Mouse (Mus musculus): ENCODE measurements around the gene Cd28. TPM values are rescaled to one million over a fixed set of nuclear protein-coding genes. Genes with fewer than 3 reads are reported as not detected.
A peak's percentile ranks its signal among the peaks of the same experiment; 100 is the strongest.

The Cd28 gene
- total and polyA plus RNA-seq, 3 experiments, result 1.0 to 4.4 (median 1.8) TPM

- TF ChIP-seq USF1 (IDR thresholded peaks at IDR 0.05; ENCODE audit: low read depth, low read length) (no peak), TCF12 (IDR thresholded peaks at IDR 0.05; ENCODE audit: low read depth, low read length) (peak; percentile 96), MYC (IDR thresholded peaks at IDR 0.05; ENCODE audit: low read depth, low read length) (peak; percentile 96), JUN (IDR thresholded peaks at IDR 0.05; ENCODE audit: insufficient read depth, low read depth, low read length) (peak; percentile 17; the same call in 1 of the 2 replicates), NRF1 (IDR thresholded peaks at IDR 0.05; ENCODE audit: low read depth, low read length) (0 out of 2 replicates have a peak, but pooled peaks have one; percentile 35), EP300 (IDR thresholded peaks at IDR 0.05; ENCODE audit: low read length) (peak; percentile 94), SMC3 (IDR thresholded peaks at IDR 0.05; ENCODE audit: low read depth, low read length) (peak; percentile 36), MAX (IDR thresholded peaks at IDR 0.05; ENCODE audit: low read length) (peak; percentile 77), MAFK (IDR thresholded peaks at IDR 0.05; ENCODE audit: insufficient replicate concordance, low read length) (peak; percentile 88), ETS1 (conservative IDR thresholded peaks at IDR 0.05; ENCODE audit: low read depth, low read length) (peak; percentile 80), MXI1 (IDR thresholded peaks at IDR 0.05; ENCODE audit: low read depth, low read length) (peak; percentile 56; the same call in 1 of the 2 replicates), ZKSCAN1 (IDR thresholded peaks at IDR 0.05; ENCODE audit: borderline replicate concordance, low read depth, low read length) (no peak), ELF1 (IDR thresholded peaks at IDR 0.05; ENCODE audit: low read depth, low read length) (peak; percentile 36; the same call in 1 of the 2 replicates), USF2 (conservative IDR thresholded peaks at IDR 0.05; ENCODE audit: low read depth, low read length) (no peak)
Observed at GRCm38 (mm10) chr1:60702641-60703040, 14.0 kb upstream of the Cd28 start (continued).

GRCm38 (mm10) chr1:60713238-60713637 is 3.4 kb upstream of the Cd28 start:
- in situ Hi-C loops (cut with MboI; ENCODE audit: low pct_ligation_motif_present, low pct_unique_long_range_greater_than_20kb, low sequenced_read_pairs) (loop anchor here (10.0 kb wide), 1 partner anchor 142 kb away; no protein-coding TSS in a partner anchor), dilution Hi-C loops (cut with MboI; ENCODE audit: extremely low pct_ligation_motif_present, extremely low pct_unique_long_range_greater_than_20kb, low sequenced_read_pairs) (no loop called here)
- H3K9me3 ChIP-seq (replicated peaks; ENCODE audit: low read length), result no peaks in the 10 kb centered on the region
- peaks cover 2 to 3% of the 10 kb centered on the region in 2 experiments; a peak in 2 of 4 replicates for H3K4me1 ChIP-seq (ENCODE audit: control insufficient read depth in 1 of 2, insufficient read depth in 2 of 2)
- H3K79me2 ChIP-seq (replicated peaks; ENCODE audit: control insufficient read depth, extremely low read depth, insufficient read depth, poor library complexity, severe bottlenecking), result no peaks in the 10 kb centered on the region
- no peaks in the 10 kb centered on the region for H3K27me3 ChIP-seq (replicated peaks)
- no peak overlapping the region for H3K27ac ChIP-seq (ENCODE audit: insufficient read depth, low read depth)
- no peak overlapping the region for H3K9ac ChIP-seq (ENCODE audit: insufficient read depth, low read depth)
- H3K36me3 ChIP-seq (replicated peaks in 1 of 2; ENCODE audit: control insufficient read depth in 1 of 2, insufficient read depth in 1 of 2, low read length in 1 of 2), result no peaks in the 10 kb centered on the region
- H3K4me2 ChIP-seq (ENCODE audit: insufficient read depth, low read depth, poor library complexity, severe bottlenecking), result no peak overlapping the region
- no peak for DNase-seq (ENCODE audit: extremely low read depth)
- TF ChIP-seq SIN3A (IDR thresholded peaks at IDR 0.05; ENCODE audit: low read length) (no peak), ZKSCAN1 (IDR thresholded peaks at IDR 0.05; ENCODE audit: borderline replicate concordance, low read depth, low read length) (no peak), ELF1 (IDR thresholded peaks at IDR 0.05; ENCODE audit: low read depth, low read length) (no peak), USF2 (conservative IDR thresholded peaks at IDR 0.05; ENCODE audit: low read depth, low read length) (no peak), MXI1 (IDR thresholded peaks at IDR 0.05; ENCODE audit: low read depth, low read length) (no peak), CHD1 (IDR thresholded peaks at IDR 0.05; ENCODE audit: low read depth, low read length) (no peak), USF1 (IDR thresholded peaks at IDR 0.05; ENCODE audit: low read depth, low read length) (no peak), KAT2A (IDR thresholded peaks at IDR 0.05; ENCODE audit: insufficient replicate concordance, low read length) (no peak), IRF4 (IDR thresholded peaks at IDR 0.05; ENCODE audit: low read depth, low read length) (no peak), E2F4 (IDR thresholded peaks at IDR 0.05; ENCODE audit: insufficient replicate concordance, low read depth, low read length) (no peak), MAX (IDR thresholded peaks at IDR 0.05; ENCODE audit: low read length) (no peak), JUN (IDR thresholded peaks at IDR 0.05; ENCODE audit: insufficient read depth, low read depth, low read length) (no peak), ETS1 (conservative IDR thresholded peaks at IDR 0.05; ENCODE audit: low read depth, low read length) (no peak), HCFC1 (IDR thresholded peaks at IDR 0.05; ENCODE audit: low read depth, low read length) (no peak), NELFE (IDR thresholded peaks at IDR 0.05; ENCODE audit: low read depth, low read length) (no peak), GABPA (IDR thresholded peaks at IDR 0.05; ENCODE audit: insufficient replicate concordance, low read depth, low read length) (no peak)
- no peak overlapping the region for H3K4me3 ChIP-seq (replicated peaks in 1 of 3; ENCODE audit: low read depth in 2 of 3, low read length in 2 of 3, poor library complexity in 1 of 3)
